Mouse (Mus musculus) CH12.LX (cell line): ENCODE results near the gene Med4. TPM values are rescaled to one million over a fixed set of nuclear protein-coding genes. Genes with fewer than 3 reads are reported as not detected.

Experiments used
- DNase-seq: peaks from one replicate; pipeline ENCODE4 v3.0.0-alpha.2; 2013; ENCODE audit errors: extremely low read depth
- H3K27ac ChIP-seq: 2 replicates; pipeline ENCODE4 v1.5.1; 2012; ENCODE audit warnings: low read depth, mild to moderate bottlenecking, control low read depth, moderate library complexity; ENCODE audit not compliant: insufficient read depth
- H3K27me3 ChIP-seq: replicated peaks from 2 replicates; pipeline ENCODE3; 2012; ENCODE audit warnings: inconsistent platforms
- H3K36me3 ChIP-seq, 2 experiments: replicated peaks in 1 of 2; 2 replicates each; pipeline versions ENCODE3 to v1.6.1; 2012; ENCODE audit warnings: inconsistent platforms in 1 of 2, low read length in 1 of 2, mild to moderate bottlenecking in 1 of 2, mixed read lengths in 1 of 2, moderate library complexity in 1 of 2; ENCODE audit not compliant: control insufficient read depth in 1 of 2, insufficient read depth in 1 of 2
- H3K4me1 ChIP-seq, 2 experiments: 2 replicates each; pipeline ENCODE4 v1.6.1; 2012; ENCODE audit warnings: inconsistent platforms in 1 of 2, moderate library complexity in 1 of 2; ENCODE audit not compliant: insufficient read depth in 2 of 2, control insufficient read depth in 1 of 2
- H3K4me2 ChIP-seq: 2 replicates; pipeline ENCODE4 v1.6.1; 2012; ENCODE audit warnings: low read depth, mild to moderate bottlenecking, control low read depth; ENCODE audit not compliant: poor library complexity, insufficient read depth, severe bottlenecking
- H3K4me3 ChIP-seq, 3 experiments: fragments of 150-350 bp in 1 of 3; sonication (generic) in 1 of 3; replicated peaks in 1 of 3; 2 replicates each; pipeline versions ENCODE3 to v1.5.1; 2011 to 2012; ENCODE audit warnings: low read depth in 2 of 3, low read length in 2 of 3, mild to moderate bottlenecking in 2 of 3, moderate library complexity in 2 of 3, control low read depth in 1 of 3, improper control_type of control experiment in 1 of 3, inconsistent platforms in 1 of 3, mixed read lengths in 1 of 3; ENCODE audit not compliant: poor library complexity in 1 of 3
- H3K79me2 ChIP-seq: replicated peaks from 2 replicates; pipeline ENCODE4 v1.6.1; 2012; ENCODE audit warnings: mild to moderate bottlenecking, moderate library complexity; ENCODE audit not compliant: control insufficient read depth, poor library complexity, insufficient read depth, severe bottlenecking; ENCODE audit errors: extremely low read depth
- H3K9ac ChIP-seq: 2 replicates; pipeline ENCODE4 v1.6.1; 2012; ENCODE audit warnings: low read depth, mild to moderate bottlenecking, control low read depth, moderate library complexity; ENCODE audit not compliant: insufficient read depth
- H3K9me3 ChIP-seq: replicated peaks from 2 replicates; pipeline ENCODE3; 2012; ENCODE audit warnings: low read length, inconsistent platforms, mixed read lengths
- BHLHE40 ChIP-seq: IDR thresholded peaks from 2 replicates; pipeline ENCODE4 v1.6.1; 2011; ENCODE audit warnings: mild to moderate bottlenecking, low read depth, low read length, improper control_type of control experiment
- CTCF ChIP-seq, 2 experiments: IDR thresholded peaks in 1 of 2; conservative IDR thresholded peaks in 1 of 2; 2 replicates each; pipeline ENCODE4 v1.5.1; 2011 to 2012; ENCODE audit warnings: low read depth in 2 of 2, low read length in 2 of 2, improper control_type of control experiment in 1 of 2, inconsistent platforms in 1 of 2, mild to moderate bottlenecking in 1 of 2, moderate library complexity in 1 of 2
- E2F4 ChIP-seq: IDR thresholded peaks from 2 replicates; pipeline ENCODE4 v1.6.1; 2011; ENCODE audit warnings: low read depth, low read length, improper control_type of control experiment; ENCODE audit not compliant: insufficient replicate concordance
- ELF1 ChIP-seq: IDR thresholded peaks from 2 replicates; pipeline ENCODE4 v1.6.1; 2014; ENCODE audit warnings: low read depth, mild to moderate bottlenecking, inconsistent platforms, low read length, improper control_type of control experiment
- EP300 ChIP-seq: IDR thresholded peaks from 2 replicates; pipeline ENCODE4 v1.6.1; 2011; ENCODE audit warnings: low read length, improper control_type of control experiment
- KAT2A ChIP-seq: IDR thresholded peaks from 2 replicates; pipeline ENCODE4 v1.6.1; 2012; ENCODE audit warnings: low read length, improper control_type of control experiment, inconsistent platforms; ENCODE audit not compliant: insufficient replicate concordance
- MAFK ChIP-seq: IDR thresholded peaks from 2 replicates; pipeline ENCODE4 v1.6.1; 2011; ENCODE audit warnings: low read length, improper control_type of control experiment; ENCODE audit not compliant: insufficient replicate concordance
- MAZ ChIP-seq: IDR thresholded peaks from 2 replicates; pipeline ENCODE4 v1.6.1; 2012; ENCODE audit warnings: low read depth, mild to moderate bottlenecking, inconsistent platforms, low read length, improper control_type of control experiment, moderate library complexity
- MEF2A ChIP-seq: IDR thresholded peaks from 2 replicates; pipeline ENCODE4 v1.6.1; 2014; ENCODE audit warnings: low read depth, mild to moderate bottlenecking, inconsistent platforms, low read length, improper control_type of control experiment, borderline replicate concordance
- MYC ChIP-seq: IDR thresholded peaks from 2 replicates; pipeline ENCODE4 v1.6.1; 2011; ENCODE audit warnings: low read depth, mild to moderate bottlenecking, improper control_type of control experiment, low read length
- PAX5 ChIP-seq: IDR thresholded peaks from 2 replicates; pipeline ENCODE4 v1.6.1; 2012; ENCODE audit warnings: low read length, inconsistent platforms, mixed read lengths
- POLR2A ChIP-seq: IDR thresholded peaks from 2 replicates; pipeline ENCODE4 v1.6.1; 2011; ENCODE audit warnings: low read depth, mild to moderate bottlenecking, improper control_type of control experiment, low read length
- TCF12 ChIP-seq: IDR thresholded peaks from 2 replicates; pipeline ENCODE4 v1.6.1; 2014; ENCODE audit warnings: low read depth, mild to moderate bottlenecking, inconsistent platforms, low read length, improper control_type of control experiment
- USF2 ChIP-seq: conservative IDR thresholded peaks from 2 replicates; pipeline ENCODE4 v1.6.1; 2011; ENCODE audit warnings: low read depth, low read length, improper control_type of control experiment
- ZKSCAN1 ChIP-seq: IDR thresholded peaks from 2 replicates; pipeline ENCODE4 v1.6.1; 2012; ENCODE audit warnings: low read depth, inconsistent platforms, low read length, improper control_type of control experiment, borderline replicate concordance
- dilution Hi-C: fragments of 300-500 bp; cut with MboI; formaldehyde crosslinking; loops from 2 replicates; pipeline ENCODE4 v1.14.3; 2020; ENCODE audit warnings: low sequenced_read_pairs; ENCODE audit not compliant: extremely low pct_unique_long_range_greater_than_20kb, extremely low pct_ligation_motif_present
- in situ Hi-C: fragments of 300-500 bp; cut with MboI; formaldehyde crosslinking; loops from 3 replicates; pipeline ENCODE4 v1.14.3; 2019; ENCODE audit warnings: low sequenced_read_pairs, low pct_ligation_motif_present, low pct_unique_long_range_greater_than_20kb, mixed read lengths
- polyA plus RNA-seq: library from polyadenylated mRNA; unstranded; fragments of >175 nt; gene quantifications from 2 replicates; pipeline ENCODE4 v1.2.1, GENCODE M21; 2012; ENCODE audit warnings: low read depth; ENCODE audit not compliant: insufficient read length
- total RNA-seq, 2 experiments: library from RNA; depleted of rRNA; stranded (reverse); fragments of 300-350 nt in 1 of 2; fragments of >200 nt in 1 of 2; gene quantifications; 2 replicates each; pipeline ENCODE4 v1.2.3; 2012 to 2014

The Med4 gene
- total and polyA plus RNA-seq, 3 experiments: 45.6 to 61.5 (median 60.7) TPM

- no peak for DNase-seq
- no peaks in the 10 kb centered on the region for H3K9me3 ChIP-seq
- no peaks in the 10 kb centered on the region for H3K27me3 ChIP-seq
- H3K4me2 ChIP-seq: peak overlapping the region; percentile 90
- H3K4me1 ChIP-seq: peaks cover 0 to 26% of the 10 kb centered on the region in 2 experiments; a peak in 2 of 4 replicates
- dilution Hi-C loops: no loop called here
- no peak overlapping the region for H3K27ac ChIP-seq
- H3K79me2 ChIP-seq: no peaks in the 10 kb centered on the region
- peak overlapping the region; percentile 88 for H3K9ac ChIP-seq
- H3K36me3 ChIP-seq: peaks cover 4 to 22% of the 10 kb centered on the region in 2 experiments
- TF ChIP-seq TCF12: no peak
- no peak for TF ChIP-seq MEF2A
- TF ChIP-seq E2F4: no peak
- no peak for TF ChIP-seq POLR2A
- no peak for TF ChIP-seq BHLHE40
- TF ChIP-seq CTCF (conservative IDR thresholded peaks at IDR 0.05 in 1 of 2, IDR thresholded peaks at IDR 0.05 in 1 of 2; ENCODE audit: low read depth in 2 of 2, low read length in 2 of 2): no peak
- no peak for TF ChIP-seq PAX5
- no peak for TF ChIP-seq EP300
- no peak for TF ChIP-seq USF2
- TF ChIP-seq KAT2A: no peak
- TF ChIP-seq MAZ: no peak
- no peak for TF ChIP-seq ZKSCAN1
- TF ChIP-seq MAFK: no peak
- TF ChIP-seq MYC: no peak
- no peak for TF ChIP-seq ELF1
- H3K4me3 ChIP-seq: peak overlapping the region; percentile 94 to 100 (median 94)
- in situ Hi-C loops: no loop called here
These were observed 43.4 kb downstream of the Med4 start for GRCm38 (mm10) chr14:73553122-73553696.

Other genes starting within 250 kb of the Med4 start
- gene Rb1, start 184.2 kb upstream of the Med4 start, total RNA-seq (2012; rRNA removed): 10.7 and 15.2 TPM in 2 replicates
- gene Rb1, start 184.2 kb upstream of the Med4 start, total RNA-seq (2014; rRNA removed): 16.7 and 19.3 TPM in 2 replicates
- gene Rb1, start 184.2 kb upstream of the Med4 start, polyA plus RNA-seq: 13.6 TPM in 2 replicates
- gene Itm2b, start 124.7 kb upstream of the Med4 start, total RNA-seq (2012; rRNA removed): 191 and 305 TPM in 2 replicates
- 190 and 212 TPM in 2 replicates for gene Itm2b, start 124.7 kb upstream of the Med4 start, total RNA-seq (2014; rRNA removed)
- 234 and 254 TPM in 2 replicates for gene Itm2b, start 124.7 kb upstream of the Med4 start, polyA plus RNA-seq
- 51.9 and 58.5 TPM in 2 replicates for gene Sucla2, start 15.3 kb downstream of the Med4 start, total RNA-seq (2012; rRNA removed)
- gene Sucla2, start 15.3 kb downstream of the Med4 start, total RNA-seq (2014; rRNA removed): 98.4 and 109 TPM in 2 replicates
- 60.3 and 79.3 TPM in 2 replicates for gene Sucla2, start 15.3 kb downstream of the Med4 start, polyA plus RNA-seq
- 2.5 and 3.2 TPM in 2 replicates for gene Nudt15, start 38.2 kb downstream of the Med4 start, total RNA-seq (2012; rRNA removed)
- 9.0 and 9.8 TPM in 2 replicates for gene Nudt15, start 38.2 kb downstream of the Med4 start, total RNA-seq (2014; rRNA removed)
- gene Nudt15, start 38.2 kb downstream of the Med4 start, polyA plus RNA-seq: 5.6 and 6.8 TPM in 2 replicates
- gene Gm21750, start 151.2 kb downstream of the Med4 start, total RNA-seq (2012; rRNA removed): not detected in 2 replicates
- gene Gm21750, start 151.2 kb downstream of the Med4 start, total RNA-seq (2014; rRNA removed): not detected in 2 replicates
- gene Gm21750, start 151.2 kb downstream of the Med4 start, polyA plus RNA-seq: not detected in 2 replicates